Mouse (Mus musculus) urinary bladder, postnatal 36 days (tissue): ENCODE results near the gene Atcay.
"Not testable (repeated sequence)": the region's sequence is repeated elsewhere in the genome, so short reads cannot be mapped to it uniquely, and the experiment has no call there.

Experiments used
- DNase-seq, 2 experiments: peaks; one replicate each; pipeline ENCODE4 v3.0.0; 2022; ENCODE audit warnings: low spot score in 2 of 2, mixed read lengths in 1 of 2

Gene Atcay

GRCm38 (mm10) chr10:81200141-81200540, 30.5 kb downstream of the Atcay start:
- DNase-seq: no peak

DNA sequence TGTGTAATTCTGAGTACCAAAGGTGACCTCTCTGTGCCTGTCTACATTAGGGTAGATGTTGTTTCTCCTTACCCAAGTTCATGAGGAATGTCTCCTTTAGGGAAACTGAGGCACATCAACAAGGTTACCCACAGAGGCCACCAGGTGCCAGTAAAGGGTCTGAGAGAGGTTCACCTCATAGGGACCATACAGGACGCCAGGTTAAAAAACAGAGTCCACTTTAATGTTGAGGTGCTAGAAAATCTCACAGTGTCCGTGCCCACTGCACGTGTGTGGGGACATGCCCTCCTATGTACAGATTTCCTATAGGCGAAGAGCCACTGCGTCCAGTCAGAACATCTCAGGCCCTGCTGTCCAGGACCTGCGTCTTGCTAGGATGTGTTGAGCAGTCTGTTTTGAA, 31.6 kb downstream of the Atcay start:
- no peak for DNase-seq

GRCm38 (mm10) chr10:81198230-81198629, 32.4 kb downstream of the Atcay start:
- DNase-seq: no peak

GRCm38 (mm10) chr10:81197305-81197704, 33.3 kb downstream of the Atcay start:
- no peak for DNase-seq

DNA sequence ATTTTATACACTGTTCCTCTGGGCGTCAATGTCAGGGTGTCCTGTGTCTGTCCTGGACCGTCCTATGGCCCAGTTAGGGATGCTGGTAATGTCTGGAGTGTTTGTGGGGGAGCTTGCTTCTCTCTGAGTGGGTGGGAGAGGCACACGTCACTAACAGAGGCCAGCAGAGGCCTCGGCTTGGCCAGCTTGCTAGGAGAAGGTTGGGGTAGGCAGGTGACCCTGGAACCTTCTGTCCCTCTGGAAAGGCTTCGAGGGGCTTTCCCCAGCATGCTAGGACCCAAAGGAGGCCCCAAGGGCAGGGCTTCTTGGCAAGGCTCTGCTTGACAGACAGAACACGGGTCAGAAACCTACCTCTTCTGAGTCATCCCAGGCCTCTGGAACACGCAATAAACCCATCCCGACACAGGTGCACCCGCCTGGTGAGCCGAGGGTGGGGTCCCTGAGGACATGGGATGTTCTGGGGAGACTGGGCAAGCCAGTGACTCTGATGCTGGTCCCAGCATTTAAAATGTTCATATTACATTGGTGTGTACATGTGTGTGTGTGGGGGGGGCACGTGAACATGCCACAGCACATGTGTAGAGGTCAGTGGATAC, 34.1 kb downstream of the Atcay start:
- DNase-seq: no peak

- no peak for DNase-seq
Measured at GRCm38 (mm10) chr10:81195300-81195699, 35.3 kb downstream of the Atcay start.

DNA sequence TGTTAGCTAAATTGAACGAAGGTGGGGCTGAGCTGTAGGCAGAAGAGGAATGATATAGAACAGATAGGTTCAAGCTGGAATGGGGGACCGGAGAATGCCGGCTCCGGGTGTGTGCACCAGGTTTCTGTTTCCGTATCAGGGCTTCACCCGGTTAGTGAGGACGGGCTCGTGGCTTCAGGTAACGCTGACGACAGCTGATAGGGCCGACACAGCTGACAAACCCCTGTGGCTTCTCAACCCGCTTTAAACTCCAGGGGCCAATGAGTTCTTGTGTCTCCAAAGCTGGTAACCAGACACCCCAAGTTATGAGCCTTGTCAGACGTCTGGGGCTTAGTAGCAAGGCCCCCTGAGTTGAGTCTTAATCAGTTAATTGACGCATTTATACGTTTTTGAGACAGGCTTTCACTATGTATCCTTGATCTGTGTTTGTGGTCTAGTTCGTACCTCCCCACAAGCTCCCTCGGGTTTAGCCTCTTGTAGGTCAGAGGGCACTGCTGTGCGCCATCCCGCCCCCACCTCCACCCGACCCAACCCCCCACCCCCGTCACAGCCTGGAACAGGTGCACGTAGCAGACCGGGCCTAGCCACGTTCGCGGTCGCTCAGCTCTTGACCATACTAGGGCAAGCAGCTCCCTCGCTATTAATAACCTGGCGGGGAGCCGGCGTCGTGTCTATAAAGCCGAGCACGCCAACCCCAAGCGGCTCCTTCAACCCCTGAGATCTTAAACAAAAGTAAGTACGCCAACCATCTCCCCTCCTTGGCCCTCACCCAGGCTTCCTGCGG, 36.5 kb downstream of the Atcay start:
- DNase-seq: no peak

DNA sequence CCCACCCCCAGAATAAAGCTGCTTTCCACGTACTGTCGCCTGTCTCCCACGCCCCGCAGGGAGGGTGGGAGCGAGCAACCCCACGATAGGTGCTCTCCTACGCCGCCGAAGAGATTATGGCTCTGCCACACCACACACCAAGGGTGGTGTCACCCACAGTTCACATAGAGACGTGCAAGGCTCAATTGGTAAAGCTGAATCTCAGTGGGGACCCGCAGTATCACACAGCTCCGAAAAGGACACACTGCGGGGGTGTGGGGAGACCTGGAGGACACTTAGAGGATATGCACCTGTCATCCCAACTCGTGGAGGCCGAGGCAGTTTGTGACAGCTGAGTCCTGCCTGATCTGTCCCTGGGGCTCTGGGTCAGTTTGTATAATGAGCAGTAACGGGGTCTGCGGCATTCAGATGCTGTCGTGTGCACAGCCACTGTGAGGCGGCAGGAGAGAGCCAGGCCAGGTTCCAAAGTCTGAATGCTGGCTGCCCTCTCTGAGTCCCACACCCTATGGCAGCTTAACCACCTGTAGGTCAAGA, 37.6 kb downstream of the Atcay start:
- DNase-seq: no peak

DNA sequence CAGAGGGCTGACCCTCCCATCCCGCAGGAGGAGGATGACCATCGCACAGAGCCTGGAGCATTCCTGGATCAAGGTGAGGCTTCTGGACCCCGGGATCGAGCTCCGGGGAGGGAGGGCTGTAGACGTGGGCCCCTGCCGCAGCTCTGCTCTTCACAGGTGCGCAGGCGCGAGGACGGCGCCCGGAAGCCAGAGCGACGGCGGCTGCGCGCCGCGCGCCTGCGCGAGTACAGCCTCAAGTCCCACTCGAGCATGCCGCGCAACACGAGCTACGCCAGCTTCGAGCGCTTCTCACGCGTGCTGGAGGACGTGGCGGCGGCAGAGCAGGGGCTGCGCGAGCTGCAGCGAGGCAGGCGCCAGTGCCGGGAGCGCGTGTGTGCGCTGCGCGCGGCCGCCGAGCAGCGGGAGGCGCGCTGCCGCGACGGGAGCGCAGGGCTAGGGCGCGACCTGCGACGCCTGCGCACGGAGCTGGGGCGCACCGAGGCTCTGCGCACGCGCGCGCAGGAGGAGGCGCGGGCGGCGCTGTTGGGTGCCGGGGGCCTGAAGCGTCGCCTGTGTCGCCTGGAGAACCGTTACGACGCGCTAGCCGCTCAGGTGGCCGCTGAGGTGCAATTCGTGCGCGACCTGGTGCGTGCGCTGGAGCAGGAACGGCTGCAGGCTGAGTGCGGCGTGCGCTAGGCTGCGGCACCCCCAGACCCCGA, 38.2 kb downstream of the Atcay start:
- peak; percentile 72 to 79 for DNase-seq

GRCm38 (mm10) chr10:81191342-81191982, 39.2 kb downstream of the Atcay start:
- DNase-seq: no peak

- DNase-seq: no peak
Measured at GRCm38 (mm10) chr10:81190912-81191321, 39.7 kb downstream of the Atcay start.

DNA sequence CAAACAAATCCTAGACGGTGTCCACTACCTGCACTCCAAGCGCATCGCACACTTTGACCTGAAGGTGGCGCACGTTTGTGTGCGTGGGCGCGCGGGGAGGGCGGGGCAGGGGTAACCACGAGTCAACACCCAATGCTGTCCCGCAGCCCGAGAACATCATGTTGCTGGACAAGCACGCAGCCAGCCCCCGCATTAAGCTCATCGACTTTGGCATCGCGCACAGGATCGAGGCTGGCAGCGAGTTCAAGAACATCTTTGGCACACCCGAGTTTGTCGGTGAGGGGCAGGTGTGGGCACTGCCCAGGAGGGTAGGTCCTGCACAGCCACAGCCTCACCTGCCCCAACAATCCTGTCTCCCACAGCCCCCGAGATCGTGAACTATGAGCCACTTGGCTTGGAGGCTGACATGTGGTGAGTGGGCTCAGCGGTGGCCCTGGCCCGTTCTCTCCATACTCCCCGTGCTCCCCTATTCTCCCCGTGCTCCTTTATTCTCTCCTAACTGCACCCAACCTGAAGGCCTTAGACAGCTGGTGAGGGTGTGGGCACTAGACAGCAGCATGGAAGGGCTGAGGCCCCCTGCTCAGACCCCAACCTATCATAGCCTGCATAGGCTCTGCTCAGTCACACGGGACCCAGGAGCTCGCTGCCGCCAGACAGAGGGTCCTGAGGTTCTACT, 40.3 kb downstream of the Atcay start:
- no peak for DNase-seq

DNA sequence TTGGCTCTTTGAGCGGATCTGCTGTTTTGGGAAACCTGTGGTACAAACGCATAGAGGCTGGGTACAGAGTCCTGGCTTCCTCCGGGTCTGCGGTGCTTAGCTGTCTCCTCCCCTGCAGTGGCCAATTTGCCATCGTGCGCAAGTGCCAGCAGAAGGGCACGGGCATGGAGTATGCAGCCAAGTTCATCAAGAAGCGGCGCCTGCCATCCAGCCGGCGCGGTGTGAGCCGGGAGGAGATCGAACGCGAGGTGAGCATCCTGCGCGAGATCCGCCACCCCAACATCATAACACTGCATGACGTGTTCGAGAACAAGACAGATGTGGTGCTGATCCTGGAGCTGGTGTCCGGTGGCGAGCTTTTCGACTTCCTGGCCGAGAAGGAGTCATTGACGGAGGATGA, 40.8 kb downstream of the Atcay start:
- no peak for DNase-seq

- no peak for DNase-seq
Measured at GRCm38 (mm10) chr10:81187161-81187560, 43.5 kb downstream of the Atcay start.

GRCm38 (mm10) chr10:81184765-81185164, 45.9 kb downstream of the Atcay start:
- DNase-seq: no peak

GRCm38 (mm10) chr10:81183805-81184204, 46.8 kb downstream of the Atcay start, which contains the start of gene 4930442H23Rik:
Gene 4930442H23Rik (minus strand): TSS chr10:81183849.
- DNase-seq: no peak

GRCm38 (mm10) chr10:81182336-81183333, 48.0 kb downstream of the Atcay start, which contains the start of gene Dapk3:
Gene Dapk3 (plus strand): TSS chr10:81183005.
- DNase-seq: peak; percentile 93 to 94

- not testable (repeated sequence) for DNase-seq
Measured at GRCm38 (mm10) chr10:81181860-81182259, 48.8 kb downstream of the Atcay start.

GRCm38 (mm10) chr10:81180946-81181345, 49.7 kb downstream of the Atcay start:
- no peak for DNase-seq
